22 mouse cellular contexts compared by ENCODE assay signal in the genomic region with DNA sequence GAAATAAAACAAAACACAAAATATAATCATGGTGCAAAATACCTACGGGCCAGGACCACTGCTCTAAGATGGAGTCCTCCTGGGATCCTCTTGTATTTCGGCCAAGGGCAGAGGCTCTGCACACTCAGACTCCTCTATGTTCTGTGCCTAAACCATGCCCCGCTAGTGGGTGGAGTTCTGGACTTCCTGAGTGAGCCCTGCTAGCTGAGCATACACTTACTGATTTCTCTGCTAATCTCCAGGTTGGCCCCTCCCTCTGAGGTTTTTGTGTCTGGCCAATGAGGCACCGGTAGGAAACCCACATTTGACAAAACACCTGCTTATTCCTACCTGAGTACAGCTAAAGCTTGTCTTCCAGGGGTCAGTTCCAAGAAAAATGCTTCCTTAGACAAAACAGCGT. TPM values are rescaled to one million over a fixed set of nuclear protein-coding genes. Genes with fewer than 3 reads are reported as not detected.
DNase-seq lines count a peak whose midpoint lies in the region; ATAC-seq lines count a peak whose summit lies in the region.
"Had no signal": no experiment of that assay in that cellular context is flagged by ENCODE, and none has a peak within 500 bp of the region (broad histone marks: within the 10 kb centered on the region; RNA-seq: fewer than 3 reads in every experiment).

No protein-coding gene starts in this region.

- peak; percentile 60 for DNase-seq in lung, postnatal 36 days
- no peak for DNase-seq in lung, postnatal 25 days (ENCODE audit: low spot score)
- peak; percentile 26 for DNase-seq in CD4-positive helper T cell, adult 2 months (ENCODE audit: low read depth, low spot score)
- peak; percentile 24 for DNase-seq in naive thymus-derived CD4-positive, alpha-beta T cell, adult 2 months (ENCODE audit: low read depth)
- no peak for DNase-seq in hindbrain, embryonic 11.5 days (ENCODE audit: low spot score)
- no peak for DNase-seq in cerebellum, adult 9-11 months
- DNase-seq: adrenal gland, postnatal 14 days; cerebellum, adult 11-12 months; cerebellum, adult 9-10 months; cerebellum, postnatal 36 days; forebrain, postnatal 0 days; gastrocnemius, postnatal 14 days; heart, adult 2 months; heart, postnatal 14 days had no signal

- H3K27me3 ChIP-seq in hindbrain, embryonic 11.5 days (ENCODE audit: control insufficient read depth, insufficient read depth, low read length), result peaks cover 37% of the 10 kb centered on the region
- peaks cover 24% of the 10 kb centered on the region for H3K27me3 ChIP-seq in intestine, embryonic 16.5 days (replicated peaks; ENCODE audit: control insufficient read depth, insufficient read depth, low read length)

- ATAC-seq in common myeloid progenitor, adult 5-6 weeks (replicated peaks; ENCODE audit: low read depth, poor library complexity, severe bottlenecking), result 0 out of 2 replicates have a peak, but pooled peaks have one; percentile 31
- no peak for ATAC-seq in hindbrain, embryonic 11.5 days (ENCODE audit: low FRiP score)
- ATAC-seq in intestine, embryonic 16.5 days, result no peak
- ATAC-seq: forebrain, embryonic 13.5 days; forebrain, postnatal 0 days had no signal

- 64% methylated on average over 5 of the region's 5 CpGs for WGBS in hindbrain, embryonic 11.5 days
- 62% methylated on average over 5 of the region's 5 CpGs for WGBS in intestine, embryonic 16.5 days

- no peak overlapping the region for H3K27ac ChIP-seq in hindbrain, embryonic 11.5 days (ENCODE audit: low read depth, low read length)
- H3K27ac ChIP-seq in intestine, embryonic 16.5 days (ENCODE audit: low read length), result no peak overlapping the region
- H3K27ac ChIP-seq: embryonic facial prominence, embryonic 10.5 days; forebrain, embryonic 13.5 days; heart, adult 2 months; heart, embryonic 15.5 days; hindbrain, embryonic 14.5 days had no signal

- H3K4me3 ChIP-seq in hindbrain, embryonic 11.5 days (ENCODE audit: low read depth, low read length), result no peak overlapping the region
- H3K4me3 ChIP-seq in intestine, embryonic 16.5 days (ENCODE audit: low read length), result no peak overlapping the region
- H3K4me3 ChIP-seq: embryonic facial prominence, embryonic 10.5 days; forebrain, embryonic 13.5 days; heart, adult 2 months; heart, embryonic 15.5 days had no signal

- no peaks in the 10 kb centered on the region for H3K36me3 ChIP-seq in hindbrain, embryonic 11.5 days (ENCODE audit: control insufficient read depth, insufficient read depth, low read length)
- H3K36me3 ChIP-seq in intestine, embryonic 16.5 days (ENCODE audit: control insufficient read depth, insufficient read depth, low read length), result no peaks in the 10 kb centered on the region
- H3K36me3 ChIP-seq: embryonic facial prominence, embryonic 10.5 days; heart, embryonic 15.5 days had no signal

- H3K4me2 ChIP-seq in hindbrain, embryonic 11.5 days (replicated peaks; ENCODE audit: low read depth, low read length), result no peak overlapping the region
- no peak overlapping the region for H3K4me2 ChIP-seq in intestine, embryonic 16.5 days (ENCODE audit: low read depth, low read length)
- H3K4me2 ChIP-seq: forebrain, embryonic 13.5 days; heart, embryonic 11.5 days; heart, embryonic 15.5 days; hindbrain, embryonic 14.5 days had no signal

- no peaks in the 10 kb centered on the region for H3K9me3 ChIP-seq in hindbrain, embryonic 11.5 days (ENCODE audit: control insufficient read depth, low read length)
- H3K9me3 ChIP-seq in intestine, embryonic 16.5 days (ENCODE audit: control insufficient read depth, low read length), result no peaks in the 10 kb centered on the region
- H3K9me3 ChIP-seq: embryonic facial prominence, embryonic 10.5 days; forebrain, embryonic 13.5 days; heart, embryonic 15.5 days had no signal

- no peak overlapping the region for H3K9ac ChIP-seq in hindbrain, embryonic 11.5 days (ENCODE audit: low read depth, low read length)
- H3K9ac ChIP-seq in intestine, embryonic 16.5 days (ENCODE audit: low read depth, low read length), result no peak overlapping the region
- H3K9ac ChIP-seq: forebrain, embryonic 13.5 days; forebrain, postnatal 0 days; heart, embryonic 15.5 days; hindbrain, embryonic 14.5 days had no signal

- no peaks in the 10 kb centered on the region; the same call in 1 of the 2 replicates for H3K4me1 ChIP-seq in hindbrain, embryonic 11.5 days (replicated peaks; ENCODE audit: control insufficient read depth, insufficient read depth, low read length)
- peaks cover 22% of the 10 kb centered on the region for H3K4me1 ChIP-seq in intestine, embryonic 16.5 days (ENCODE audit: control insufficient read depth, insufficient read depth, low read length)

RNA-seq across cellular contexts. Expression of a gene that starts 2.3 kb away (rescaled TPM):
- total RNA-seq in common myeloid progenitor, adult 5-6 weeks (2017), result 0.23 TPM in 1 of 2 replicates, not detected in the other
- polyA plus RNA-seq in hindbrain, embryonic 11.5 days (2014; fragmentation: Nextera tagmentation; extraction: Ambion mirVana), result 0.77 and 2.0 TPM in 2 replicates
- 24.4 and 28.3 TPM in 2 replicates for polyA plus RNA-seq in intestine, embryonic 16.5 days (2015; fragmentation: Nextera tagmentation; extraction: Ambion mirVana)
- total RNA-seq: hematopoietic stem cell, adult 5-6 weeks had no signal

Comparison
In these comparisons a context has a peak if more than half of its experiments do, and no peak if none do; other contexts are left out.
1. DNase-seq: peak in lung, postnatal 36 days (single experiment), CD4-positive helper T cell, adult 2 months (single experiment) and naive thymus-derived CD4-positive, alpha-beta T cell, adult 2 months (single experiment); none in lung, postnatal 25 days (single experiment), hindbrain, embryonic 11.5 days (single experiment) and cerebellum, adult 9-11 months (single experiment).